Mouse (Mus musculus): Measurements from ENCODE around the gene Ly6g5b. TPM values are rescaled to one million over a fixed set of nuclear protein-coding genes. Genes with fewer than 3 reads are reported as not detected.

The Ly6g5b gene
- polyA plus RNA-seq, 1 experiment from 2014 or later = 1.2 TPM

DNA sequence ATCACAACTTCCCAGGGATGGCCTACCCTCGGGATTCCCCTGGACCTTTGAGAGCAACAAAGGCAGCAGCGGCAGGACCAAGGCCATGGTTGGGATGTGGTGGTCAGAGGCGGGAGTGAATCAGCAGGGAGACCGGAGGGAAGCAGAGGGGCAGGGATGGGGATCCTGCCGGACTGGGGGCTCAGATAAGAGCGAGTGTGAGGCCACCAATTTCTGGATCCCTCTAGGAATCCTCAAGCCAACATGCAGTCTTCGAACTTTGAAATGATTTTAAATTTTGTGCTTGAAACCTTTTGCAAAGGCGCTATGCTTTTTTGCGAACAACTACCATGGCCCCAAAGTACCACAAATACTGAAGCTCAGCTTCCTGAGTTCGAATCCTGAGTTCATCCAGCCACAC is 49.1 kb downstream of the Ly6g5b start, which contains the start of gene Mpig6b:
TSS of gene Mpig6b (minus strand) at position 101 of the 400 bp plus-strand sequence.
- 46% methylated on average over 10 of the region's 10 CpGs for WGBS
- H3K4me2 ChIP-seq (replicated peaks) = peak within 1 kb of the TSS; percentile 38
- peaks cover 24% of the 10 kb centered on the region; the same call in 1 of the 2 replicates for H3K27me3 ChIP-seq
- no peak for ATAC-seq (replicated peaks)
- H3K9me3 ChIP-seq = no peaks in the 10 kb centered on the region
- peaks cover 18% of the 10 kb centered on the region; the same call in 1 of the 2 replicates for H3K36me3 ChIP-seq
- peak within 1 kb of the TSS; percentile 12 for H3K4me3 ChIP-seq
- H3K4me1 ChIP-seq = peaks cover 21% of the 10 kb centered on the region
- no peak within 1 kb of the TSS for H3K27ac ChIP-seq (replicated peaks)
- no peak within 1 kb of the TSS; the same call in 1 of the 2 replicates for H3K9ac ChIP-seq (replicated peaks)

- Histone ChIP-seq H3K4me2 (replicated peaks) (peak within 1 kb of the TSS; percentile 38), H3K27ac (replicated peaks) (no peak within 1 kb of the TSS), H3K4me1 (peaks cover 29% of the 10 kb centered on the region), H3K27me3 (peaks cover 24% of the 10 kb centered on the region; the same call in 1 of the 2 replicates), H3K4me3 (peak within 1 kb of the TSS; percentile 12), H3K9me3 (no peaks in the 10 kb centered on the region), H3K36me3 (peaks cover 23% of the 10 kb centered on the region; the same call in 1 of the 2 replicates), H3K9ac (replicated peaks) (no peak within 1 kb of the TSS; the same call in 1 of the 2 replicates)
- 2% methylated on average over 48 of the region's 48 CpGs for WGBS
- ATAC-seq (replicated peaks) = no peak
Measured at GRCm38 (mm10) chr17:35064951-35065947, 50.0 kb downstream of the Ly6g5b start, which contains the start of gene Ly6g6c. Gene Ly6g6c (plus strand): TSS chr17:35065388.

DNA sequence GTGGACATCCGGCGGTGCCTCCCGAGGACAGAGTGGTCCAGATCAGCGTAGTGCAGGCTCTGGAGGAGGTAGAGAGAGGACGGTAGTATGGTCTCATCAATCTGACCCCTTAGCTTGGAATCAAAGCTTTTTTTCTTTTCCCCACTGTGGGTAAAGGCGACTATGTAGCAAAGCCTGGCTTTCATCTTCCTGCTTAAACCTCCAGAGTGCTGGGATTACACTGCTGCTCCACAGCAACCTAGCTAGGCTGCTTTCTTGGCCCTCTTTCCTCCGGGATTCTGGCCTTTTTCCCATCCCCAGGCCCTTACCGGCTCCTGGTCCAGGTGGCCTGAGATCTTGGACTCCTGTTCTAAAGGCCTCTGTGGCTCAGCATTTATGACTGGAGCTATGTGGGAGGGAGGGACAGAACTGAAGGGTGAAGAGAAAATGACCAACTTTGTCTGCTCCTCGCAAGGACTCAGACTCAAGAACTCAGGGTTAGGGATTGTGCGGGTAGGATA is 50.8 kb downstream of the Ly6g5b start:
- no peak for ATAC-seq (replicated peaks)
- H3K9me3 ChIP-seq = no peaks in the 10 kb centered on the region
- H3K4me2 ChIP-seq (replicated peaks) = no peak overlapping the region
- no peak overlapping the region for H3K4me3 ChIP-seq
- WGBS = 36% methylated on average over 10 of the region's 10 CpGs
- peaks cover 35% of the 10 kb centered on the region for H3K4me1 ChIP-seq
- H3K27ac ChIP-seq (replicated peaks) = no peak overlapping the region
- no peak overlapping the region for H3K9ac ChIP-seq (replicated peaks)
- peaks cover 24% of the 10 kb centered on the region; the same call in 1 of the 2 replicates for H3K27me3 ChIP-seq
- H3K36me3 ChIP-seq = peaks cover 23% of the 10 kb centered on the region; the same call in 1 of the 2 replicates

Other genes with a start within 250 kb of the Ly6g5b start
- 9.5 and 9.9 TPM in 2 replicates for gene Zbtb12, start 235.9 kb downstream of the Ly6g5b start, polyA plus RNA-seq (2015; fragmentation: Nextera tagmentation; extraction: Ambion mirVana)
- 0.17 TPM in 1 of 2 replicates, not detected in the other for gene Gm20547, start 233.4 kb downstream of the Ly6g5b start, polyA plus RNA-seq (2015; fragmentation: Nextera tagmentation; extraction: Ambion mirVana)
- gene C2, start 217.2 kb downstream of the Ly6g5b start, polyA plus RNA-seq (2015; fragmentation: Nextera tagmentation; extraction: Ambion mirVana) = 0.77 and 1.5 TPM in 2 replicates
- gene Ehmt2, start 217.0 kb downstream of the Ly6g5b start, polyA plus RNA-seq (2015; fragmentation: Nextera tagmentation; extraction: Ambion mirVana) = 108 and 111 TPM in 2 replicates
- not detected in 2 replicates for gene Slc44a4, start 201.0 kb downstream of the Ly6g5b start, polyA plus RNA-seq (2015; fragmentation: Nextera tagmentation; extraction: Ambion mirVana)
- gene Neu1, start 184.2 kb downstream of the Ly6g5b start, polyA plus RNA-seq (2015; fragmentation: Nextera tagmentation; extraction: Ambion mirVana) = 27.9 and 31.0 TPM in 2 replicates
- gene Hspa1b, start 156.2 kb downstream of the Ly6g5b start, polyA plus RNA-seq (2015; fragmentation: Nextera tagmentation; extraction: Ambion mirVana) = 0.10 and 0.17 TPM in 2 replicates
- not detected in 2 replicates for gene Gm20481, start 145.5 kb downstream of the Ly6g5b start, polyA plus RNA-seq (2015; fragmentation: Nextera tagmentation; extraction: Ambion mirVana)
- gene Hspa1a, start 143.3 kb downstream of the Ly6g5b start, polyA plus RNA-seq (2015; fragmentation: Nextera tagmentation; extraction: Ambion mirVana) = 3.6 and 3.7 TPM in 2 replicates
- 1.5 TPM in 2 replicates for gene Hspa1l, start 142.7 kb downstream of the Ly6g5b start, polyA plus RNA-seq (2015; fragmentation: Nextera tagmentation; extraction: Ambion mirVana)
- 132 and 149 TPM in 2 replicates for gene Lsm2, start 133.6 kb downstream of the Ly6g5b start, polyA plus RNA-seq (2015; fragmentation: Nextera tagmentation; extraction: Ambion mirVana)
- gene Vars, start 114.4 kb downstream of the Ly6g5b start, polyA plus RNA-seq (2015; fragmentation: Nextera tagmentation; extraction: Ambion mirVana) = 82.9 and 88.6 TPM in 2 replicates
- gene Vwa7, start 98.8 kb downstream of the Ly6g5b start, polyA plus RNA-seq (2015; fragmentation: Nextera tagmentation; extraction: Ambion mirVana) = 0.14 and 0.28 TPM in 2 replicates
- 5.8 and 5.9 TPM in 2 replicates for gene Sapcd1, start 87.4 kb downstream of the Ly6g5b start, polyA plus RNA-seq (2015; fragmentation: Nextera tagmentation; extraction: Ambion mirVana)
- 2.8 and 3.2 TPM in 2 replicates for gene Msh5, start 68.7 kb downstream of the Ly6g5b start, polyA plus RNA-seq (2015; fragmentation: Nextera tagmentation; extraction: Ambion mirVana)
- gene Clic1, start 65.5 kb downstream of the Ly6g5b start, polyA plus RNA-seq (2015; fragmentation: Nextera tagmentation; extraction: Ambion mirVana) = 98.4 and 100 TPM in 2 replicates
- gene Ddah2, start 56.4 kb downstream of the Ly6g5b start, polyA plus RNA-seq (2015; fragmentation: Nextera tagmentation; extraction: Ambion mirVana) = 540 and 556 TPM in 2 replicates
- not detected in 2 replicates for gene Ly6g6c, start 50.0 kb downstream of the Ly6g5b start, polyA plus RNA-seq (2015; fragmentation: Nextera tagmentation; extraction: Ambion mirVana)
- 0.15 and 0.17 TPM in 2 replicates for gene Mpig6b, start 49.2 kb downstream of the Ly6g5b start, polyA plus RNA-seq (2015; fragmentation: Nextera tagmentation; extraction: Ambion mirVana)
- 10.0 and 11.9 TPM in 2 replicates for gene Ly6g6e, start 38.5 kb downstream of the Ly6g5b start, polyA plus RNA-seq (2015; fragmentation: Nextera tagmentation; extraction: Ambion mirVana)
- gene Ly6g6d, start 37.4 kb downstream of the Ly6g5b start, polyA plus RNA-seq (2015; fragmentation: Nextera tagmentation; extraction: Ambion mirVana) = 0.46 and 0.47 TPM in 2 replicates
- 0.32 TPM in 1 of 2 replicates, not detected in the other for gene Ly6g6f, start 29.8 kb downstream of the Ly6g5b start, polyA plus RNA-seq (2015; fragmentation: Nextera tagmentation; extraction: Ambion mirVana)
- gene Abhd16a, start 26.2 kb downstream of the Ly6g5b start, polyA plus RNA-seq (2015; fragmentation: Nextera tagmentation; extraction: Ambion mirVana) = 93.2 and 97.4 TPM in 2 replicates
- gene Ly6g5c, start 7.1 kb downstream of the Ly6g5b start, polyA plus RNA-seq (2015; fragmentation: Nextera tagmentation; extraction: Ambion mirVana) = not detected in 2 replicates
- gene Gpank1, start 6.0 kb upstream of the Ly6g5b start, polyA plus RNA-seq (2015; fragmentation: Nextera tagmentation; extraction: Ambion mirVana) = 29.3 and 32.0 TPM in 2 replicates
- 307 and 309 TPM in 2 replicates for gene Csnk2b, start 6.6 kb upstream of the Ly6g5b start, polyA plus RNA-seq (2015; fragmentation: Nextera tagmentation; extraction: Ambion mirVana)
- gene D17H6S53E, start 10.9 kb upstream of the Ly6g5b start, polyA plus RNA-seq (2015; fragmentation: Nextera tagmentation; extraction: Ambion mirVana) = 8.7 TPM in 2 replicates
- 0.28 and 0.31 TPM in 2 replicates for gene Apom, start 16.6 kb upstream of the Ly6g5b start, polyA plus RNA-seq (2015; fragmentation: Nextera tagmentation; extraction: Ambion mirVana)
- 92.3 and 93.8 TPM in 2 replicates for gene Bag6, start 19.8 kb upstream of the Ly6g5b start, polyA plus RNA-seq (2015; fragmentation: Nextera tagmentation; extraction: Ambion mirVana)
- 185 and 208 TPM in 2 replicates for gene Prrc2a, start 49.5 kb upstream of the Ly6g5b start, polyA plus RNA-seq (2015; fragmentation: Nextera tagmentation; extraction: Ambion mirVana)
- 5.7 and 7.8 TPM in 2 replicates for gene Aif1, start 60.6 kb upstream of the Ly6g5b start, polyA plus RNA-seq (2015; fragmentation: Nextera tagmentation; extraction: Ambion mirVana)
- 6.2 and 6.8 TPM in 2 replicates for gene Lst1, start 73.0 kb upstream of the Ly6g5b start, polyA plus RNA-seq (2015; fragmentation: Nextera tagmentation; extraction: Ambion mirVana)
- 0.25 and 0.70 TPM in 2 replicates for gene Ltb, start 79.0 kb upstream of the Ly6g5b start, polyA plus RNA-seq (2015; fragmentation: Nextera tagmentation; extraction: Ambion mirVana)
- not detected in 2 replicates for gene Tnf, start 86.6 kb upstream of the Ly6g5b start, polyA plus RNA-seq (2015; fragmentation: Nextera tagmentation; extraction: Ambion mirVana)
- gene Lta, start 89.9 kb upstream of the Ly6g5b start, polyA plus RNA-seq (2015; fragmentation: Nextera tagmentation; extraction: Ambion mirVana) = 0.36 TPM in 1 of 2 replicates, not detected in the other
- gene Gm16181, start 105.4 kb upstream of the Ly6g5b start, polyA plus RNA-seq (2015; fragmentation: Nextera tagmentation; extraction: Ambion mirVana) = 0.61 and 1.1 TPM in 2 replicates
- gene Atp6v1g2, start 118.2 kb upstream of the Ly6g5b start, polyA plus RNA-seq (2015; fragmentation: Nextera tagmentation; extraction: Ambion mirVana) = 38.2 and 41.5 TPM in 2 replicates
- 11.7 and 12.3 TPM in 2 replicates for gene Nfkbil1, start 120.4 kb upstream of the Ly6g5b start, polyA plus RNA-seq (2015; fragmentation: Nextera tagmentation; extraction: Ambion mirVana)
- gene Ddx39b, start 126.3 kb upstream of the Ly6g5b start, polyA plus RNA-seq (2015; fragmentation: Nextera tagmentation; extraction: Ambion mirVana) = 478 and 488 TPM in 2 replicates
- 48.1 and 50.1 TPM in 2 replicates for gene H2-D1, start 147.3 kb upstream of the Ly6g5b start, polyA plus RNA-seq (2015; fragmentation: Nextera tagmentation; extraction: Ambion mirVana)
- gene H2-Q1, start 205.0 kb upstream of the Ly6g5b start, polyA plus RNA-seq (2015; fragmentation: Nextera tagmentation; extraction: Ambion mirVana) = 0.27 and 0.32 TPM in 2 replicates
- gene H2-Q2, start 226.8 kb upstream of the Ly6g5b start, polyA plus RNA-seq (2015; fragmentation: Nextera tagmentation; extraction: Ambion mirVana) = 1.1 and 1.2 TPM in 2 replicates

Data from forebrain, embryonic 15.5 days (tissue).